Mouse (Mus musculus) liver, embryonic 15.5 days (tissue): ENCODE results near the gene Vps45. TPM values are rescaled to one million over a fixed set of nuclear protein-coding genes. Genes with fewer than 3 reads are reported as not detected.

ENCODE experiments used
- ATAC-seq: fragments of 200-750 bp; cut with Nextera tagmentation; 2 replicates; pipeline ENCODE4 v1.8.0; 2017; ENCODE audit warnings: moderate number of reproducible peaks, mild to moderate bottlenecking, moderate library complexity; ENCODE audit not compliant: insufficient read depth
- H3K27ac ChIP-seq: fragments of 300-500 bp; sonication (generic); replicated peaks from 2 replicates; pipeline ENCODE4 v1.5.1; 2015; ENCODE audit warnings: mild to moderate bottlenecking, inconsistent platforms
- H3K27me3 ChIP-seq: fragments of 300-500 bp; sonication (generic); 2 replicates; pipeline ENCODE4 v1.6.1; 2015; ENCODE audit warnings: mild to moderate bottlenecking, inconsistent platforms
- H3K36me3 ChIP-seq: fragments of 300-500 bp; sonication (generic); replicated peaks from 2 replicates; pipeline ENCODE4 v1.6.1; 2015; ENCODE audit warnings: moderate library complexity, mild to moderate bottlenecking, inconsistent platforms
- H3K4me1 ChIP-seq: fragments of 300-500 bp; sonication (generic); replicated peaks from 2 replicates; pipeline ENCODE4 v1.6.1; 2015; ENCODE audit warnings: inconsistent platforms
- H3K4me2 ChIP-seq: fragments of 300-500 bp; sonication (generic); 2 replicates; pipeline ENCODE4 v1.6.1; 2015; ENCODE audit warnings: moderate library complexity, mild to moderate bottlenecking, inconsistent platforms
- H3K4me3 ChIP-seq: fragments of 300-500 bp; sonication (generic); replicated peaks from 2 replicates; pipeline ENCODE4 v1.5.1; 2015; ENCODE audit warnings: mild to moderate bottlenecking, inconsistent platforms
- H3K9ac ChIP-seq: fragments of 300-500 bp; sonication (generic); 2 replicates; pipeline ENCODE4 v1.6.1; 2015; ENCODE audit warnings: moderate library complexity, mild to moderate bottlenecking, inconsistent platforms
- H3K9me3 ChIP-seq: fragments of 300-500 bp; sonication (generic); replicated peaks from 2 replicates; pipeline ENCODE4 v1.6.1; 2016; ENCODE audit warnings: inconsistent platforms
- WGBS: fragments of 180-500 bp; shearing (Covaris S2); methylation state at CpG from one replicate; pipeline ENCODE4 v1.1.7; 2015; ENCODE audit warnings: mixed read lengths; ENCODE audit not compliant: insufficient replicate concordance; 5-methylcytosine and 5-hydroxymethylcytosine counted together
- polyA plus RNA-seq: library from polyadenylated mRNA; unstranded; fragments of >200 nt; fragmentation: Nextera tagmentation; extraction: Ambion mirVana; gene quantifications from 2 replicates; pipeline ENCODE4 v1.2.1, GENCODE M21; 2015

The Vps45 gene
- polyA plus RNA-seq, 1 experiment from 2014 or later: 14.1 TPM

DNA sequence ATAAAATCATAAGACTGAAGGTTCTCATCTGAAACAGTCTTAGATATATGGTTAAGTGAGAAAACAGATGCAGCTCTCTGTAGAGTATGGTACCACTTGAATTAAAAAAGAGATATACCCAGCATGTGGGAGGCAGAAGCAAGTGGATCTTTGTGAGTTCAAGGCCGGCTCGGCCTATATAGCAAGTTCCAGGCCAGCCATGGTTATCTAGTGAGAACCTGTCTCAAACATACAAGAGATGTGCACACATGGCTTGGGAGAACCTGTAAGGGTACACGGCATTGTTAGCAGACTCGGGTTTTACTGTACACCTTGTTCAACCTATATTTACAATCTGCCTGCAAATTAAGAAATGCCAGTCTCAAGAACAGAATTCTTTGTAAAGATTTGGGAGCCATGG, 19.4 kb downstream of the Vps45 start:
- Histone ChIP-seq H3K4me3 (no peak overlapping the region), H3K27me3 (no peaks in the 10 kb centered on the region), H3K9me3 (no peaks in the 10 kb centered on the region), H3K36me3 (0 out of 2 replicates have a peak, but pooled peaks cover 4% of the 10 kb centered on the region), H3K4me1 (no peaks in the 10 kb centered on the region), H3K4me2 (no peak overlapping the region), H3K9ac (no peak overlapping the region), H3K27ac (no peak overlapping the region)
- WGBS: 84% methylated on average over 4 of the region's 4 CpGs
- no peak for ATAC-seq

GRCm38 (mm10) chr3:96038156-96038555, 20.1 kb downstream of the Vps45 start:
- Histone ChIP-seq H3K4me1 (no peaks in the 10 kb centered on the region), H3K9ac (no peak overlapping the region), H3K9me3 (no peaks in the 10 kb centered on the region), H3K36me3 (0 out of 2 replicates have a peak, but pooled peaks cover 4% of the 10 kb centered on the region), H3K27me3 (no peaks in the 10 kb centered on the region), H3K4me3 (no peak overlapping the region), H3K4me2 (no peak overlapping the region), H3K27ac (no peak overlapping the region)
- 70% methylated on average over 5 of the region's 5 CpGs for WGBS
- no peak for ATAC-seq

DNA sequence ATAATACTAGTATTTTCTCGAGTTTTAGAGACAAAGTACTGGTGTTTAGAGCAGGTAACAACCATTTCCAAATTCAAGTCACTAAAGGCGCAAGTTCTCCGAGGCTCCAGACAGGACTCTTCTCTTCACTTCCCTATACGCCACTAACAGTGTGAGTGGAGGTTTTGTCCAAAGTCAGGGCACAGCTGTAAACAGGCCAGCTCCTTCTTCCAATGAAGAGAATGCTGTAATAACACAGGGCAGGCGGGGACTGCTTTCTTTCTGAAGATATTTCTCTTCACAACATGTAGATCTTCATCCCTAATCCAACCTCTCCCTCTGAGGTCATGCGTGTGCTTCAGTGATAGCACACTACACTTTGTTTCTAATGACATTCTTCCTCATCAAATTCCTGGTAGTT, 21.5 kb downstream of the Vps45 start:
- ATAC-seq: no peak
- H3K9ac ChIP-seq: no peak overlapping the region
- 70% methylated on average over 6 of the region's 6 CpGs for WGBS

GRCm38 (mm10) chr3:96033046-96033445, 25.2 kb downstream of the Vps45 start:
- Histone ChIP-seq H3K27me3 (no peaks in the 10 kb centered on the region), H3K4me2 (no peak overlapping the region), H3K9me3 (no peaks in the 10 kb centered on the region), H3K9ac (no peak overlapping the region), H3K4me1 (no peaks in the 10 kb centered on the region), H3K36me3 (no peaks in the 10 kb centered on the region), H3K27ac (no peak overlapping the region), H3K4me3 (no peak overlapping the region)
- WGBS: 56% methylated on average over 4 of the region's 4 CpGs
- ATAC-seq: no peak

More for the DNA sequence above, 21.5 kb downstream of the Vps45 start:
- Histone ChIP-seq H3K4me2 (no peak overlapping the region), H3K27ac (no peak overlapping the region), H3K9me3 (no peaks in the 10 kb centered on the region), H3K27me3 (no peaks in the 10 kb centered on the region), H3K36me3 (0 out of 2 replicates have a peak, but pooled peaks cover 4% of the 10 kb centered on the region), H3K4me1 (no peaks in the 10 kb centered on the region), H3K4me3 (no peak overlapping the region)

DNA sequence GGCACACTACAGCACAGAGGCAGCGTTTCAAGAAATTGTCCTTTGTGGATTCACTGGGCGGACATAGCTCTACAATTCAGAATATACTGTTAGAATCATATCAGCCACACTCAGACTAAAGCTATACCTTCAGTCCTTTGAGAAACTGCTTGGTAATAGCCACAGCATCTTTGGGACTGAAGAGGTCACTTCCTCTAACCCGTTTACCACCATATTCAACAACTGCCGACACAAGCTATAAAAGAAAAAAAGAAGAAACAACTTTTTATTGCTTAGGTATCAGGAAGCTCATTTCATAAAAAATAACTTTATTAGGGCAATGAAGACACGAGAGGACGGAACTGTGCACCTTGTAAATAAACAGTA, 25.6 kb downstream of the Vps45 start:
- no peak overlapping the region for H3K4me3 ChIP-seq
- H3K9ac ChIP-seq: no peak overlapping the region
- H3K27ac ChIP-seq: no peak overlapping the region
- H3K36me3 ChIP-seq: no peaks in the 10 kb centered on the region
- no peak overlapping the region for H3K4me2 ChIP-seq
- no peak for ATAC-seq
- H3K4me1 ChIP-seq: no peaks in the 10 kb centered on the region
- WGBS: 54% methylated on average over 6 of the region's 6 CpGs
- no peaks in the 10 kb centered on the region for H3K9me3 ChIP-seq
- no peaks in the 10 kb centered on the region for H3K27me3 ChIP-seq

- H3K9me3 ChIP-seq: no peaks in the 10 kb centered on the region
- ATAC-seq: no peak
- H3K4me2 ChIP-seq: no peak overlapping the region
- no peaks in the 10 kb centered on the region for H3K36me3 ChIP-seq
- no peak overlapping the region for H3K4me3 ChIP-seq
- no peaks in the 10 kb centered on the region for H3K27me3 ChIP-seq
- no peak overlapping the region for H3K9ac ChIP-seq
- no peak overlapping the region for H3K27ac ChIP-seq
- 36% methylated on average over 6 of the region's 6 CpGs for WGBS
- no peaks in the 10 kb centered on the region for H3K4me1 ChIP-seq
Observed at GRCm38 (mm10) chr3:96031991-96032651, 26.1 kb downstream of the Vps45 start.

DNA sequence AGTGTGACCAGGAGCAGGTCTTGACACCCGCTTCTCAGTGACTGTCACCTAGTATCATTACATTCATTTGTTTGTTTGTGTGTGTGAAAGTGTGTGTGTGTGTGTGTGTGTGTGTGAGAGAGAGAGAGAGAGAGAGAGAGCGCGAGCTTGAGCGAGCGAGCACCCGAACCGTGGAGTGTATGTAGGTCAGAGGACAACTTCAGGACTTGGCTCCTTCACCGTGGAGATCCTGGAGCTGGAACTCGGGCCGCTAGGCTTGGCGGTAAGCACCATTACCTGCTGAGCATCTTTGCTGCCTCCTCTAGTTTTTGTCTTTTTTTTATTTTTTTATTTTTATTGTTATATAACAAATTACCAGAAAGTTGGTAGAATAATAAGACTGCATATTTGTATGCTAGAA, 28.5 kb downstream of the Vps45 start:
- WGBS: 86% methylated on average over 11 of the region's 11 CpGs
- ATAC-seq: no peak
- Histone ChIP-seq H3K9me3 (no peaks in the 10 kb centered on the region), H3K36me3 (no peaks in the 10 kb centered on the region), H3K27me3 (no peaks in the 10 kb centered on the region), H3K4me1 (no peaks in the 10 kb centered on the region), H3K9ac (no peak overlapping the region), H3K4me2 (no peak overlapping the region), H3K4me3 (no peak overlapping the region), H3K27ac (no peak overlapping the region)

DNA sequence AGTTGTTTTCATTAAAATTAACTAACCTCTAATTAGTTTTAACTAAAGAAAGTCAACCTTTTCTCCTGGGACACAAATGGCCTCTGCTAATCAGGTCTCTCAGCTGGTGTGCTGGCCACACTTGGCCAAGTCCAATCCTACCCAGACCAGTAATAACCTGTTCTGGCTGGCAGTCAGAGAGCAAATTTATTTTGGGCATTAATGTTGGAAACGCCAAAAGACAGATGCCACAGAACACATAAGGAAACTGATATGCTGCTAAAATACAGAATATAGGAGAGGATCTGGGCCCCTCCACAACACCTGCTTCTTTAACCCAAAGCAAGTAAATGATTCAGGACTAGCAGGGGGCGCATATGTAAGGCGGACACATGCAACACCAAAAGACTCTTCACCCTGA, 28.9 kb downstream of the Vps45 start:
- Histone ChIP-seq H3K4me2 (no peak overlapping the region), H3K27me3 (no peaks in the 10 kb centered on the region), H3K27ac (no peak overlapping the region), H3K36me3 (no peaks in the 10 kb centered on the region), H3K4me3 (no peak overlapping the region), H3K9me3 (no peaks in the 10 kb centered on the region), H3K4me1 (no peaks in the 10 kb centered on the region), H3K9ac (no peak overlapping the region)
- 83% methylated on average over 3 of the region's 3 CpGs for WGBS
- no peak for ATAC-seq

DNA sequence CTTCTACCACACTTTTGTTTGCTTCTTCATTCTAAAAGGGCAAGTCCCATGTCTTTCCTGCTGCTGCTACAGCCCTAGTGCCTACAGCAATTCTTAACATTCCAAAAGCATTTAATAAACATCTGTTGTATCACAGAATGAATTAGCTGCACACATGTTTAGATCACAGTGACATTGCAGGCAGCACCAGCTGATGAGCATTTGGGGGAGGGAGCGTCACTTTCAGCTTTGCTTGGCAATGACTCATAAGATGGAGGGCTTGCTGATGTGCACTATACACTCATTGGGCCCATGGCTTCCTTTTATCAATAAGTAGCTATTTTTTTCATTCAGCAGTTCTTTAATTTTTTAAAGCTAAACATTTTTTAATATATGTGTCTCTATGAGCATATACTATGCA, 30.4 kb downstream of the Vps45 start:
- Histone ChIP-seq H3K4me2 (no peak overlapping the region), H3K4me3 (no peak overlapping the region), H3K36me3 (no peaks in the 10 kb centered on the region), H3K27ac (no peak overlapping the region), H3K27me3 (no peaks in the 10 kb centered on the region), H3K4me1 (no peaks in the 10 kb centered on the region), H3K9me3 (no peaks in the 10 kb centered on the region), H3K9ac (no peak overlapping the region)
- WGBS: 81% methylated on average over 1 of the region's 1 CpGs
- no peak for ATAC-seq

- 74% methylated on average over 1 of the region's 1 CpGs for WGBS
- no peak for ATAC-seq
Observed at GRCm38 (mm10) chr3:96027145-96027544, 31.1 kb downstream of the Vps45 start.

GRCm38 (mm10) chr3:96021421-96022128, 36.7 kb downstream of the Vps45 start:
- H3K27ac ChIP-seq: no peak overlapping the region
- H3K4me2 ChIP-seq: no peak overlapping the region
- peaks cover 19% of the 10 kb centered on the region for H3K4me1 ChIP-seq
- 20% methylated on average over 5 of the region's 5 CpGs for WGBS
- 0 out of 2 replicates have a peak, but pooled peaks cover 4% of the 10 kb centered on the region for H3K36me3 ChIP-seq
- no peak overlapping the region for H3K9ac ChIP-seq
- peak; percentile 49 for ATAC-seq
- H3K27me3 ChIP-seq: no peaks in the 10 kb centered on the region
- H3K9me3 ChIP-seq: no peaks in the 10 kb centered on the region
- no peak overlapping the region for H3K4me3 ChIP-seq

More at GRCm38 (mm10) chr3:96027145-96027544, 31.1 kb downstream of the Vps45 start:
- H3K27me3 ChIP-seq: no peaks in the 10 kb centered on the region
- no peak overlapping the region for H3K4me3 ChIP-seq
- no peaks in the 10 kb centered on the region for H3K9me3 ChIP-seq
- H3K36me3 ChIP-seq: no peaks in the 10 kb centered on the region
- H3K9ac ChIP-seq: no peak overlapping the region
- H3K4me2 ChIP-seq: no peak overlapping the region
- H3K27ac ChIP-seq: no peak overlapping the region
- no peaks in the 10 kb centered on the region for H3K4me1 ChIP-seq
